Mouse (Mus musculus) ovary, postnatal 14 days (tissue): ENCODE results near the gene Lrch3.
"Not testable (repeated sequence)": the region's sequence is repeated elsewhere in the genome, so short reads cannot be mapped to it uniquely, and the experiment has no call there.

ENCODE experiments used
- DNase-seq: peaks from one replicate; pipeline ENCODE4 v3.0.0; 2022; ENCODE audit warnings: low spot score

Lrch3 gene

DNA sequence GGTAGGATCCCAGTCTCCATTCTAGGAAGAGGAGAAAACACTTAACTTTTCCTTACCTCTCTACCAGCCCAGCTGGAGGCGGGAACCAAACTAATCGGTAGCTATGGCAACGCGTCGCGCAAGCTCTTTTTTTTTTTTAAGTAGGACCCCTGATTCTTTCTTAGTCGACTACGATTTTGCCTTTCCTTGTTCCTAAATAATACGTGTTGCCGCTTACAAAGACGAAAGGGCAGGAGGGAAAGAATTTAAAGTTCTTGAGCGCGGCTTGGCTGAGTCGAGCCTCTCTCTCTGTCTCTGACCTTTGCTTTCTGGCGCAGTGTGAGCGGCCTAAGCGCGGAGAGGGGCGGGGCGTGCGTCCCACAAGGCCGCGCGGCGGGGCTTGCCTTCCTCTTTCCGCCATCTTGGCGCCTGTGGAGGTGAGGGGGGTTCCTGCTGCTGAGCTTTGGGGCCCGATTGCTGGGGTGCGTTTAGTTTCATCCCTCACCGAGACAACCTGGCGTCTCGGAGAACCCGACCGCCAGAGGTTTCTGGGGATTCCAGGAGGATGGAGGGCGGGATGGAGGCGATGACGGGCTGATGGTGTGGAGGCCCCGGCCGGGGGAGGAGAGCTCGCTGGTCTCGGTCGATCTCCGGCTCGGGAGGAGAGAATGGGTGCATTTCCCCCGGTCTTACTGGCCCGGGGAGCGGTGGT, 142.3 kb downstream of the Lrch3 start, which contains the start of the genes Iqcg and Rpl35a:
Gene Iqcg, minus strand, starts transcription at position 124 of the 691 bp plus-strand sequence.
Gene Rpl35a, plus strand, starts transcription at position 359 of the 691 bp plus-strand sequence.
- DNase-seq: peak; percentile 81

DNA sequence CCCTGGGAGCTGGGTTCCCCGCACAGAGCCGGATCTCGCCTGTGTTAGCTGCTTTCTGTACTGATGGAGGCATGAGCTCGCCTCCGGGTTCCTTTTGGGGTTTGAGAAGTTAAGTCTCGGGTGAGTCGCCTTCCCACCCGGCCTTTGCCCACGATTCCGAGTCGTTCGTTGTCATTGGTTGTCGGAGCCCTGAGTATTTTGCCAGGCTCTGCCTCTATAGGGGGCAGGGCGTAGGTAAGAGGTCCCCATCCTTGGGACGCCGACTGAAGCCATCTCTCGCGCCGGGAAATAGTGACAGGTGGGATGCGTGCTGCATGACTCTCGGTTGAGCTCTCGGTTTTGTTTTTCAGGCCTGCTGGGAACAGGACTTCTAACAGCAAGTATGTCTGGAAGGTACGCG, 142.9 kb downstream of the Lrch3 start:
- DNase-seq: no peak

DNA sequence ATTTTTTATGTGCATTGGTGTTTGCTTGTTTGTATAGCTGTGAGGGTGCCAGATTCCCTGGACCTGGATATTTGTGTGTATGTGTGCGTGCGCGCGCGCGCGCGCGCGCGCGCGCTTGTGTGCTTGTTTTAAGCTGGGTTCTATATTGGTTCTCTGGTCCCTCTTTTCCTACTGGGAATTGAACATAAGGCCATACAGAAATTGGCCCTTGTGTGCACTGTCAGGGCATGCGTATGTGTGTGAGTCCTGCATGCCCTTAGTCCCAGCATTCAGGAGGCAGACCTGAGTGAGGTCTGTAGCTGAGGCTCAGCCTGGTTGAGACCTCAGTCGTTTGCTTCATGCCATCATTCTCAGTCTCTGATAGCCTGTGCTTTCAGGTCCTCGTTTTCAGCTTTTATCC, 144.1 kb downstream of the Lrch3 start:
- DNase-seq: no peak

DNA sequence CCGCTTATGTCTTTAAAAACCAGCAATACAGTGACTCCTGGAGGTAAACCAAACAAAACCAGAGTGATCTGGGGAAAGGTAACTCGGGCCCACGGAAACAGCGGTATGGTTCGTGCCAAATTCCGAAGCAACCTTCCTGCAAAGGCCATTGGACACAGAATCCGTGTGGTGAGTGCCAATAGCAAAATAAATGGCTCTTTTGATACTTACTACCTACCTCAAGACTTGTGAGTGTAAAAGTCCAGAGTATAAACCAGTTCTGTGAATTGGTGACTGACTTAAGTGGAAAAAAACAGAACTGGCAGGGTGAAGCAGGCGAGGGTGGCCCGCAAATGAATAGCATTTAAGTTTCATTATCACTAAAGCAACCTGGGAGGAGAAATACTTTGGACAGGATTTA, 144.8 kb downstream of the Lrch3 start:
- not testable (repeated sequence) for DNase-seq

DNA sequence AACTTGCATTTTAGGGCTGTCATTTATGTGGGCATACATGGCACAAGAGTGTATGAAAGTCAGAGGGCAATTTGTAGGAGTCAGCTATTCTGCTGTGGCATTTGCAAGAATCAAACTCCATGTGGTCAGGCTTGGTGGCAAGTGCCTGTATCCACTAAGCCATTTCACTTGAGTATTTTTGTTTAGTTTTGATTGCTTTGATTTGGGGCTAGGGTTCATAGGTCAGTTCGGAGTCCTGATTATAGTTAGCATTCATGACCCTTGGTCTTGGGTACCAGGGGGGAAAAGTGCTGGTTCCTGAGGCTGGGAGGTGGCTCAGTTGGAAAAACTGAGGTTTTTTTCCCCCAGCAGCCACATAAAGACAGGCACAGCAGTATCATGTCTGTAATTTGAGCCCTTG, 145.6 kb downstream of the Lrch3 start:
- no peak for DNase-seq

DNA sequence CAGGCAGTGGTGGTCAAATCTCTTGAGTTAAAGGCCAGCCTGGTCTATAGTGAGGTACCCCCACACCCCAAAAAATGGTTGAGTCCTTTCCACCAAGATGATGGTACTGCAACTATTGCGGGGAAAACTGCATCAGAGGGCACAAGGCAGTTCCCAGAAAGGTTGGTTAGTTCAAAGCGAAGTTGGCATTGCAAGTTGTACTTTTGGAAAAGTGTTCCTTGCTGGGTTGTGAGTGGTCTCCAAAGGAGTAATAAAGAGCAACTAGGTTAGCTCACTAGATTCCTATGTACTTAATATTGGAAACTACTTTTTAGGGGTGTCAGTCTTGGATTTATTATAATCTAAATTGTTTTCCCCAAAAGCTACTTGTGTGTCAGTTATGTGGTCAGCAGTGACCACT, 147.0 kb downstream of the Lrch3 start:
- no peak for DNase-seq

DNA sequence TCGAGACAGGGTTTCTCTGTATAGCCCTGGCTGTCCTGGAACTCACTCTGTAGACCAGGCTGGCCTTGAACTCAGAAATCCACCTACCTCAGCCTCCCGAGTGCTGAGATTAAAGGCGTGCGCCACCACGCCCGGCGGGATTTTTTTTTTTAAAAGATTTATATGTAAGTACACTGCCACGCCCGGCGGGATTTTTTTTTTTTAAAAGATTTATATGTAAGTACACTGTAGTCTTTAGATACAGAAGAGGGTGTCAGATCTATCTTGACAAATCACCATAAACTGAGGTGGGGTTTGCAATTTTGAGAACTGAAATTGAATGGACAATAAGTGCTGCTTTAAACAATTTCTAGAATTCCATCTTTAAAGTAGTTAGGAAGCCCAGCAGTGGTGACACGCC, 147.5 kb downstream of the Lrch3 start:
- no peak for DNase-seq

DNA sequence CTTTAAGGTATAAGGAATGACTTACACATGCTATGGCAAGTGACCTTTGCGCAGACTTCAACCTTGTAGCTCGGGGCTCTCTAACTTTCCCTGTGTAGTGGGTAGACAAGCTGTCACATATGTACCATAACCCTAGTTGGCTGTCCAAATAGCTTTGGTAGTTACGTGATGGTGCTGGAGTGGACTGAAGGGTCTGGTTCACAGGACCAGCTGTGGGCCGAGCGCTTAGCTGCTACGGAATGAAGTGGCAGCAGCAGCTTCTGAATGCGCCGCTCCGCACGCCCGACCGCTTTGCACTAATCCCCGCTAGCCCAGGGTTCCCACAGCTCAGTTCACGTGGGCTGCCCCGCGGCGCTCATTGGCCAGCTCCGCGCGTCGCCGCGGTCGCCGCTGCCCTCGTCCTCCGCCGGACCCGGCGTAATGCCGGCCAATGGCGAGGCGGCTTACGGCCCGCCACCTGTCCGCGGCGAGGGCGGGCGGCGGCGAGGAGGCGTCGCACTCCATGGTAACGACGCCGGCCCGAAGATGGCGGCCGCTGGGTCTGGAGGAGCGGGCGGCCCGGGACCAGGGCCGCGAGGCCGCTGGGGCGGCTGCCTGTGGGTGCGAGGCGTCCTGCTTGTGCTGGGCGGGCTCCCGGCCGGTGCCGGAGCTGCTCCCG, 148.3 kb downstream of the Lrch3 start, which contains the start of gene Lmln:
Gene Lmln, plus strand, starts transcription at position 498 of the 658 bp plus-strand sequence.
- peak; percentile 84 for DNase-seq

DNA sequence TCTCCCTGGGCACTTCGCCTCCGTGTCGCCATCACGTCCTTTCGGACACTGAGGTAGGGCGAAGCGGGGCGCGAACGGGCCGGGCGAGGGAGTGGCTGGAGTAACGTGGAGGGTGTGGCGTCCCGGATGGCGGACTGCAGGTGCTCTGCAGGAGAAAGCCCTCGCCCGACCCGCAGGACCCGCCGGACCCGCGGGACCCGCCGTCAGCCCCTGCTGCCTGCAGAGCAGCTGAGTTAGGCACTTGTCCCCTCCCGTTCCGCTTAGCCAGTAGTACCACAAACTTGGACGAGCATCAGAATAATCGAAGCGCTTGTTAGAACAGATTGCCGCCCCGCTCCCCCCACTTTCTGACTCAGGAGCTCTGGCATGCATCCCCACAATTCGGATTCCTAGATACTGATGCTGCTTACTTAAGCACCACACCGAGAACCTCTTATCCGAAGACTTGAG, 148.8 kb downstream of the Lrch3 start:
- peak; percentile 41 for DNase-seq

DNA sequence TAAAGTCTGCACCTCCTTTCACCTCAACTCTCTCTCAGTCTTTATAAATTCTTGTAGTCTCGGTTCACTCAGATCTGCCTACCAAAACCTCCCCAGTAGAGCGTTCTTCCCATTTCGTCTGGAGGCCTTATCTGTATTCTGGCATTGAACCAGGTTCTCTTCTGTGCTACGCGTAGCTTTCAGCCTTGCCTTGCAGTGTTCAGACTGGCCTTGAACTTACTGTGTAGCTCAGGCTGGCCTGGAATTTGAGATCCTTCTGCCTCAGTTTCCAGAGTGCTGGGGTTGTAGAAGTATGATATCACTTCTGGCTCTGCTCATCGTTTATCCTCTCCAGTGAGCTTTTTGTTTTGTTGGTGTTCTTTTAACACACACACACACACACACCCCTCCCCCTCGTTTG, 149.4 kb downstream of the Lrch3 start:
- DNase-seq: peak; percentile 6

DNA sequence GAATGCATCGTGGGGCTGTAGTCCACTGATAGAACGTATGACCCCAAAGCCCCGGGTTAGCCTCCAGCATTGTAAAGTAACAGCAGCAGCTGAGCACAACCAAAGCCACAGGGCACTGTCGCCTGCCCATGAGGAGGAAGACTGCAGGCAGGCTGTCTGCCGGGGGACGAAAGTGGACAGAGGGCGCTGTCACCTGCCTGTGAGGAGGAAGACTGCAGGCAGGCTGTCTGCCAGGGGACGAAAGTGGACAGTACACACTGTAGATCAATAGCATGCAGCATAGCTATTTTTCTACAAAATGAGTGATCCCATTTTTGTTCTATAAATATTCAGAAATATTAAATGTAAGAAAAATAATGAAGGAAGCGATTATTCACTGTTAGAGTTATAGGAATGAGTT, 150.7 kb downstream of the Lrch3 start:
- DNase-seq: no peak
